Mouse (Mus musculus) gastrocnemius, postnatal 14 days (tissue): ENCODE measurements around the gene Rsph14. TPM values are rescaled to one million over a fixed set of nuclear protein-coding genes. Genes with fewer than 3 reads are reported as not detected.

ENCODE experiments used
- total RNA-seq, 2 experiments: library from RNA; stranded (reverse); gene quantifications; 2 replicates each; pipeline ENCODE4 v1.2.3; 2021

Gene Rsph14
- total RNA-seq, 2 experiments from 2014 or later, result not detected

Other genes with a start within 250 kb of the Rsph14 start
- gene Gnaz, start 65.4 kb downstream of the Rsph14 start, total RNA-seq, result 1 to 10 TPM in 1 of 2 experiments, under 1 TPM in 1; 0.18 to 1.2 TPM
- gene Rab36, start 4.5 kb upstream of the Rsph14 start, total RNA-seq, result under 1 TPM; 0.66 to 0.76 TPM
- 1 to 10 TPM; 4.7 to 5.3 TPM for gene Bcr, start 28.0 kb upstream of the Rsph14 start, total RNA-seq
- gene Specc1l, start 179.5 kb upstream of the Rsph14 start, total RNA-seq, result 10 to 100 TPM; 33.5 TPM